Mouse (Mus musculus): ENCODE measurements at regions not wholly inside any gene's neighbourhood (a gene's known extent, or its start where the extent isn't known, plus 50 kb on each side); places are given as distances from the start of the nearest gene placed in this dataset.

- peak; percentile 52 for DNase-seq (ENCODE audit: low read depth, low spot score)
Observed at GRCm38 (mm10) chrX:132646956-132647355, 1041.8 kb downstream of the Pcdh19 start.

DNA sequence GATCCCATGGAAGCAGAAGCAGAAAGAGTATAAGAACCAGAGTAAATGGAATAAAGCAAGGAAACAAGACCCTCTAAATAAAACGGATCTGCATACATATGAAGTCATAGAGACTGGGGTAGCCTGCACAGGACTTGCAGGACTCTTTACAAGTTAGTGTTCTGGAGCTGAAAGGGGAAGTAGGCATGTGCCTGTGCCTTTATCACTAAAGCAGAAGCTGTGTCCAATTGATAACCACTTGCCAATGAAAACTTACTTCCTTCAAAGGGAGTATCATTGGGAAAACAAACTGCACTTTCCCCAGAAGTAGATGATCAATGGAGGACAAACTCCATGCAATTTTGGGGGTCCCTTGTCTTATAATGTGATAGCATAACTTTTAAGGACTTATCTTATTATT, 1091.9 kb downstream of the Pcdh19 start:
- DNase-seq (ENCODE audit: low read depth, low spot score) = no peak

- DNase-seq (ENCODE audit: low read depth, low spot score) = no peak
Observed at GRCm38 (mm10) chrX:132596424-132596823, 1092.4 kb downstream of the Pcdh19 start.

GRCm38 (mm10) chrX:132574085-132574484, 1114.7 kb downstream of the Pcdh19 start:
- no peak for DNase-seq (ENCODE audit: low read depth, low spot score)

All from telencephalon, adult 2 months (tissue).